Mouse (Mus musculus) G1E (cell line): ENCODE data around the gene Cdh22.

Experiments
- CTCF ChIP-seq: IDR thresholded peaks from 2 replicates; pipeline ENCODE4 v1.5.1; 2012; ENCODE audit warnings: low read depth, low read length, inconsistent platforms, mixed read lengths
- GATA1 ChIP-seq: IDR thresholded peaks from 2 replicates; pipeline ENCODE4 v1.6.1; 2012; ENCODE audit warnings: borderline replicate concordance, low read length, inconsistent platforms, mixed read lengths
- GATA2 ChIP-seq: IDR thresholded peaks from 2 replicates; pipeline ENCODE4 v1.6.1; 2012; ENCODE audit warnings: low read depth, low read length, inconsistent platforms, borderline replicate concordance
- POLR2AphosphoS5 ChIP-seq: IDR thresholded peaks from 2 replicates; pipeline ENCODE4 v1.6.1; 2012; ENCODE audit warnings: low read depth, low read length, inconsistent platforms; ENCODE audit not compliant: insufficient replicate concordance
- TAL1 ChIP-seq: conservative IDR thresholded peaks from 2 replicates; pipeline ENCODE4 v1.6.1; 2012; ENCODE audit warnings: low read depth, low read length, inconsistent platforms, mixed read lengths

- TF ChIP-seq CTCF (no peak), GATA1 (no peak), TAL1 (no peak), POLR2AphosphoS5 (no peak), GATA2 (no peak)
Measured at GRCm38 (mm10) chr2:165262274-165262990, 27.8 kb upstream of the Cdh22 start.
